Mouse (Mus musculus) ES-E14 (cell line): ENCODE results near the gene Apoc4. TPM values are rescaled to one million over a fixed set of nuclear protein-coding genes. Genes with fewer than 3 reads are reported as not detected.

ENCODE experiments used
- DNase-seq: peaks from one replicate; pipeline ENCODE4 v3.0.0-alpha.2; 2013; ENCODE audit warnings: low read depth, low spot score
- H3K27ac ChIP-seq: 2 replicates; pipeline ENCODE4 v1.5.1; 2012; ENCODE audit warnings: low read depth, mild to moderate bottlenecking, low read length, moderate library complexity, mixed read lengths; ENCODE audit not compliant: poor library complexity, insufficient read depth, severe bottlenecking
- H3K36me3 ChIP-seq: 2 replicates; pipeline ENCODE4 v1.6.1; 2012; ENCODE audit warnings: mild to moderate bottlenecking, low read length, moderate library complexity, mixed read lengths; ENCODE audit not compliant: control insufficient read depth, poor library complexity, insufficient read depth, severe bottlenecking
- H3K4me1 ChIP-seq, 2 experiments: fragments of 150-350 bp in 1 of 2; sonication (generic) in 1 of 2; 2 replicates each; pipeline ENCODE4 v1.6.1; 2012; ENCODE audit warnings: low read length in 2 of 2, mild to moderate bottlenecking in 1 of 2, mixed read lengths in 1 of 2; ENCODE audit not compliant: control insufficient read depth in 2 of 2, insufficient read depth in 2 of 2, poor library complexity in 1 of 2
- H3K4me3 ChIP-seq, 2 experiments: fragments of 150-350 bp in 1 of 2; sonication (generic) in 1 of 2; 2 replicates each; pipeline ENCODE4 v1.5.1; 2012; ENCODE audit warnings: low read length in 2 of 2, low read depth in 1 of 2, mild to moderate bottlenecking in 1 of 2, mixed read lengths in 1 of 2; ENCODE audit not compliant: insufficient read depth in 1 of 2, poor library complexity in 1 of 2, severe bottlenecking in 1 of 2
- H3K9ac ChIP-seq: 2 replicates; pipeline ENCODE4 v1.6.1; 2012; ENCODE audit warnings: low read depth, mild to moderate bottlenecking, low read length, mixed read lengths; ENCODE audit not compliant: poor library complexity, insufficient read depth, severe bottlenecking
- H3K9me3 ChIP-seq: fragments of 150-350 bp; sonication (generic); 2 replicates; pipeline ENCODE4 v1.6.1; 2012; ENCODE audit warnings: low read depth, mild to moderate bottlenecking, low read length; ENCODE audit not compliant: control insufficient read depth, insufficient read depth
- CHD2 ChIP-seq: IDR thresholded peaks from 2 replicates; pipeline ENCODE4 v1.6.1; 2014; ENCODE audit warnings: mild to moderate bottlenecking, low read depth, low read length, inconsistent platforms
- HCFC1 ChIP-seq: IDR thresholded peaks from 2 replicates; pipeline ENCODE4 v1.6.1; 2012; ENCODE audit warnings: low read length, inconsistent platforms, borderline replicate concordance; ENCODE audit not compliant: insufficient read depth
- MAFK ChIP-seq: IDR thresholded peaks from 2 replicates; pipeline ENCODE4 v1.6.1; 2014; ENCODE audit warnings: mild to moderate bottlenecking, low read depth, low read length, inconsistent platforms; ENCODE audit not compliant: insufficient read depth
- ZC3H11A ChIP-seq: IDR thresholded peaks from 2 replicates; pipeline ENCODE4 v1.6.1; 2012; ENCODE audit warnings: low read depth, mild to moderate bottlenecking, inconsistent platforms, low read length, borderline replicate concordance
- ZNF384 ChIP-seq: IDR thresholded peaks from 2 replicates; pipeline ENCODE4 v1.6.1; 2012; ENCODE audit warnings: low read depth, low read length, inconsistent platforms
- in situ Hi-C, 2 experiments: fragments of 600-800 bp; cut with MboI; formaldehyde crosslinking; loops; one replicate each; pipeline ENCODE4 v1.15.1; 2025; ENCODE audit warnings: low sequenced_read_pairs in 2 of 2, inconsistent platforms in 1 of 2; ENCODE audit not compliant: unreplicated experiment in 2 of 2
- total RNA-seq: library from RNA; depleted of rRNA; stranded (reverse); fragments of 300-350 nt; gene quantifications from 2 replicates; pipeline ENCODE4 v1.2.3, GENCODE M21; 2012; rRNA removed

The Apoc4 gene
- total RNA-seq: 0.27 and 0.48 TPM in 2 replicates

- no peak within 1 kb of the TSS for H3K4me3 ChIP-seq
- no peak within 1 kb of the TSS for H3K27ac ChIP-seq
- TF ChIP-seq ZNF384: no peak
- no peak for TF ChIP-seq ZC3H11A
- no peak for TF ChIP-seq MAFK
- no peak for TF ChIP-seq HCFC1
- no peak for TF ChIP-seq CHD2
- in situ Hi-C loops: no loop called here
- no peaks in the 10 kb centered on the region for H3K36me3 ChIP-seq
- peaks cover 0 to 24% of the 10 kb centered on the region in 2 experiments; a peak in 3 of 4 replicates for H3K4me1 ChIP-seq
- no peak for DNase-seq
- no peaks in the 10 kb centered on the region for H3K9me3 ChIP-seq
- H3K9ac ChIP-seq: no peak within 1 kb of the TSS
Measured at GRCm38 (mm10) chr7:19681202-19681694, at the start of gene Apoc4, which contains the start of gene Gm44805. TSS of gene Apoc4 (minus strand) at chr7:19681479. TSS of gene Gm44805 (minus strand) at chr7:19681423.

- no peak for DNase-seq
- in situ Hi-C loops: no loop called here
- H3K27ac ChIP-seq: no peak overlapping the region
- peaks cover 0 to 20% of the 10 kb centered on the region in 2 experiments; a peak in 1 of 4 replicates for H3K4me1 ChIP-seq
- no peak overlapping the region for H3K4me3 ChIP-seq
- H3K36me3 ChIP-seq: peaks cover 72% of the 10 kb centered on the region
- H3K9me3 ChIP-seq: no peaks in the 10 kb centered on the region
- no peak overlapping the region for H3K9ac ChIP-seq
- TF ChIP-seq HCFC1 (no peak), ZC3H11A (no peak), CHD2 (no peak), MAFK (no peak), ZNF384 (no peak)
Measured at GRCm38 (mm10) chr7:19726541-19726940, 45.3 kb upstream of the Apoc4 start.

- Histone ChIP-seq H3K9ac (no peak overlapping the region), H3K4me1 (peaks cover 0 to 21% of the 10 kb centered on the region in 2 experiments; a peak in 1 of 4 replicates), H3K27ac (no peak overlapping the region), H3K36me3 (peaks cover 56% of the 10 kb centered on the region), H3K4me3 (no peak overlapping the region), H3K9me3 (no peaks in the 10 kb centered on the region)
- in situ Hi-C loops: no loop called here
- DNase-seq: no peak
- TF ChIP-seq ZC3H11A (no peak), ZNF384 (no peak), CHD2 (no peak), MAFK (no peak), HCFC1 (no peak)
Measured at GRCm38 (mm10) chr7:19724167-19724566, 42.9 kb upstream of the Apoc4 start.

GRCm38 (mm10) chr7:19722754-19723195, 41.5 kb upstream of the Apoc4 start:
- 0 out of 2 replicates have a peak overlapping the region, but pooled peaks have one; percentile 13 for H3K9ac ChIP-seq
- H3K9me3 ChIP-seq: no peaks in the 10 kb centered on the region
- no peak for DNase-seq
- no peak for TF ChIP-seq MAFK
- TF ChIP-seq HCFC1: no peak
- TF ChIP-seq ZC3H11A: no peak
- no peak overlapping the region for H3K27ac ChIP-seq
- in situ Hi-C loops: no loop called here
- no peak overlapping the region for H3K4me3 ChIP-seq
- H3K36me3 ChIP-seq: peaks cover 49% of the 10 kb centered on the region
- peaks cover 0 to 19% of the 10 kb centered on the region in 2 experiments; a peak in 1 of 4 replicates for H3K4me1 ChIP-seq

- in situ Hi-C loops: no loop called here
- no peak overlapping the region for H3K27ac ChIP-seq
- peaks cover 26% of the 10 kb centered on the region for H3K36me3 ChIP-seq
- no peaks in the 10 kb centered on the region for H3K9me3 ChIP-seq
- no peak overlapping the region for H3K9ac ChIP-seq
- peaks cover 0 to 16% of the 10 kb centered on the region in 2 experiments; a peak in 1 of 4 replicates for H3K4me1 ChIP-seq
- no peak overlapping the region for H3K4me3 ChIP-seq
- no peak for DNase-seq
- TF ChIP-seq ZC3H11A (no peak), ZNF384 (no peak), HCFC1 (no peak), CHD2 (no peak), MAFK (no peak)
Measured at GRCm38 (mm10) chr7:19719200-19719599, 37.9 kb upstream of the Apoc4 start.
